ENCODE assay signal across 9 mouse cellular contexts in genomic region chr6:70813921-70814628, GRCm38 (mm10). TPM values are rescaled to one million over a fixed set of nuclear protein-coding genes. Genes with fewer than 3 reads are reported as not detected.
DNase-seq lines count a peak whose midpoint lies in the region; ATAC-seq and TF ChIP-seq lines count a peak whose summit lies in the region.
"Had no signal": no experiment of that assay in that cellular context is flagged by ENCODE, and none has a peak within 500 bp of the region (broad histone marks: within the 10 kb centered on the region; RNA-seq: fewer than 3 reads in every experiment).

No protein-coding gene starts in this region.

- no peaks in the 10 kb centered on the region for H3K79me3 ChIP-seq in C2C12 (ENCODE audit: low read depth)

- H3K4me1 ChIP-seq in hindbrain, embryonic 10.5 days (replicated peaks) = peaks cover 7% of the 10 kb centered on the region
- no peaks in the 10 kb centered on the region for H3K4me1 ChIP-seq in forebrain, postnatal 0 days (ENCODE audit: insufficient read depth)

- no peaks in the 10 kb centered on the region for H3K79me2 ChIP-seq in C2C12 (ENCODE audit: control insufficient read depth, insufficient read depth)

- ATAC-seq in forebrain, postnatal 0 days = no peak

- TF ChIP-seq CTCF in C2C12 (IDR thresholded peaks at IDR 0.05; ENCODE audit: control insufficient read depth, insufficient read depth, insufficient read length) = no peak
- TF ChIP-seq CTCF in forebrain, postnatal 0 days (IDR thresholded peaks at IDR 0.05; ENCODE audit: low read depth) = no peak

- no peak overlapping the region for H3K4me3 ChIP-seq in C2C12 (ENCODE audit: insufficient read depth, poor library complexity, severe bottlenecking)
- H3K4me3 ChIP-seq in hindbrain, embryonic 10.5 days = no peak overlapping the region
- no peak overlapping the region for H3K4me3 ChIP-seq in forebrain, postnatal 0 days (ENCODE audit: low read depth, low read length)
- H3K4me3 ChIP-seq: layer of hippocampus, adult 2 months had no signal

- H3K27ac ChIP-seq in hindbrain, embryonic 10.5 days = no peak overlapping the region
- H3K27ac ChIP-seq in forebrain, postnatal 0 days (ENCODE audit: low read depth, low read length) = no peak overlapping the region
- H3K27ac ChIP-seq: layer of hippocampus, adult 2 months had no signal

- peak; percentile 25 for DNase-seq in MN1 (ENCODE audit: low spot score)
- DNase-seq in kidney, postnatal 14 days = peak; percentile 54
- DNase-seq in spleen, postnatal 4 days (ENCODE audit: low spot score in 2 of 2) = peak; percentile 37 to 70
- no peak for DNase-seq in hindbrain, embryonic 10.5 days (ENCODE audit: low spot score)
- no peak for DNase-seq in forebrain, postnatal 0 days
- DNase-seq in right cerebral cortex, adult 2 months (ENCODE audit: low spot score in 2 of 2) = no peak
- DNase-seq: midbrain, embryonic 14.5 days had no signal

- H3K27me3 ChIP-seq in C2C12 (ENCODE audit: control insufficient read depth, insufficient read depth, insufficient read length) = no peaks in the 10 kb centered on the region
- H3K27me3 ChIP-seq in hindbrain, embryonic 10.5 days (ENCODE audit: insufficient read depth, poor library complexity, severe bottlenecking) = no peaks in the 10 kb centered on the region
- H3K27me3 ChIP-seq in forebrain, postnatal 0 days (ENCODE audit: insufficient read depth, low read length) = no peaks in the 10 kb centered on the region

- WGBS in hindbrain, embryonic 10.5 days = 88% methylated on average over 18 of the region's 18 CpGs
- WGBS in forebrain, postnatal 0 days = 88% methylated on average over 18 of the region's 18 CpGs

- no peak overlapping the region for H3K4me2 ChIP-seq in forebrain, postnatal 0 days (ENCODE audit: low read depth)

- H3K9me3 ChIP-seq in hindbrain, embryonic 10.5 days = no peaks in the 10 kb centered on the region
- no peaks in the 10 kb centered on the region for H3K9me3 ChIP-seq in forebrain, postnatal 0 days (ENCODE audit: low read length)

- no peak overlapping the region for H3ac ChIP-seq in C2C12 (ENCODE audit: control insufficient read depth, insufficient read length, low read depth)

- no peak overlapping the region for H3K9ac ChIP-seq in forebrain, postnatal 0 days

- no peaks in the 10 kb centered on the region for H3K36me3 ChIP-seq in C2C12 (ENCODE audit: control insufficient read depth, insufficient read depth)
- H3K36me3 ChIP-seq in hindbrain, embryonic 10.5 days = no peaks in the 10 kb centered on the region
- no peaks in the 10 kb centered on the region for H3K36me3 ChIP-seq in forebrain, postnatal 0 days (ENCODE audit: insufficient read depth)

TF ChIP-seq in C2C12, 6 proteins besides CTCF, POLR2A, EP300 and RAD21:
- TF ChIP-seq MYOD1 (IDR thresholded peaks at IDR 0.05; ENCODE audit: control insufficient read depth, insufficient read length, low read depth) = peak; percentile 79
- TF ChIP-seq FOSL1 (IDR thresholded peaks at IDR 0.05; ENCODE audit: insufficient read depth, low read length, poor library complexity, severe bottlenecking) = no peak
- TF ChIP-seq USF1 (IDR thresholded peaks at IDR 0.05; ENCODE audit: low read depth) = no peak
- no peak for TF ChIP-seq CEBPB (IDR thresholded peaks at IDR 0.05; ENCODE audit: low read depth)
- no peak for TF ChIP-seq MAX (IDR thresholded peaks at IDR 0.05)
- no peak for TF ChIP-seq MYOG (IDR thresholded peaks at IDR 0.05; ENCODE audit: control insufficient read depth, extremely low read depth, insufficient read length)

RNA-seq across cellular contexts. Expression of gene Rpia, which starts 22.0 kb away (rescaled TPM):
- 10.0 TPM for polyA plus RNA-seq in C2C12 (2012; fragmentation: generic; extraction: Trizol)
- 1.8 and 2.2 TPM in 2 replicates for polyA plus RNA-seq in hindbrain, embryonic 10.5 days (2016; fragmentation: Nextera tagmentation; extraction: Ambion mirVana)
- 19.6 and 22.6 TPM in 2 replicates for total RNA-seq in forebrain, postnatal 0 days (2014; rRNA removed)
- 0.73 and 1.2 TPM in 2 replicates for polyA plus RNA-seq in forebrain, postnatal 0 days (2015; fragmentation: Nextera tagmentation; extraction: Ambion mirVana)

RNA-seq across cellular contexts. Expression of gene Eif2ak3, which starts 30.2 kb away (rescaled TPM):
- 4.2 TPM for polyA plus RNA-seq in C2C12 (2012; fragmentation: generic; extraction: Trizol)
- polyA plus RNA-seq in hindbrain, embryonic 10.5 days (2016; fragmentation: Nextera tagmentation; extraction: Ambion mirVana) = 9.4 and 10.4 TPM in 2 replicates
- total RNA-seq in forebrain, postnatal 0 days (2014; rRNA removed) = 22.3 and 23.3 TPM in 2 replicates
- 6.9 and 8.3 TPM in 2 replicates for polyA plus RNA-seq in forebrain, postnatal 0 days (2015; fragmentation: Nextera tagmentation; extraction: Ambion mirVana)

Comparison
In these comparisons a context has a peak if more than half of its experiments do, and no peak if none do; other contexts are left out.
1. DNase-seq: peak in MN1 (single experiment), kidney, postnatal 14 days (single experiment) and spleen, postnatal 4 days (2 of 2); none in hindbrain, embryonic 10.5 days (single experiment), forebrain, postnatal 0 days (single experiment) and right cerebral cortex, adult 2 months (0 of 2).